Mouse (Mus musculus) ES-E14 (cell line): ENCODE results near the gene H2afy. TPM values are rescaled to one million over a fixed set of nuclear protein-coding genes. Genes with fewer than 3 reads are reported as not detected.
"Not testable (repeated sequence)": the region's sequence is repeated elsewhere in the genome, so short reads cannot be mapped to it uniquely, and the experiment has no call there.

Experiments used
- DNase-seq: peaks from one replicate; pipeline ENCODE4 v3.0.0-alpha.2; 2013; ENCODE audit warnings: low read depth, low spot score
- H3K27ac ChIP-seq: 2 replicates; pipeline ENCODE4 v1.5.1; 2012; ENCODE audit warnings: low read depth, mild to moderate bottlenecking, low read length, moderate library complexity, mixed read lengths; ENCODE audit not compliant: poor library complexity, insufficient read depth, severe bottlenecking
- H3K36me3 ChIP-seq: 2 replicates; pipeline ENCODE4 v1.6.1; 2012; ENCODE audit warnings: mild to moderate bottlenecking, low read length, moderate library complexity, mixed read lengths; ENCODE audit not compliant: control insufficient read depth, poor library complexity, insufficient read depth, severe bottlenecking
- H3K4me1 ChIP-seq, 2 experiments: fragments of 150-350 bp in 1 of 2; sonication (generic) in 1 of 2; 2 replicates each; pipeline ENCODE4 v1.6.1; 2012; ENCODE audit warnings: low read length in 2 of 2, mild to moderate bottlenecking in 1 of 2, mixed read lengths in 1 of 2; ENCODE audit not compliant: control insufficient read depth in 2 of 2, insufficient read depth in 2 of 2, poor library complexity in 1 of 2
- H3K4me3 ChIP-seq, 2 experiments: fragments of 150-350 bp in 1 of 2; sonication (generic) in 1 of 2; 2 replicates each; pipeline ENCODE4 v1.5.1; 2012; ENCODE audit warnings: low read length in 2 of 2, low read depth in 1 of 2, mild to moderate bottlenecking in 1 of 2, mixed read lengths in 1 of 2; ENCODE audit not compliant: insufficient read depth in 1 of 2, poor library complexity in 1 of 2, severe bottlenecking in 1 of 2
- H3K9ac ChIP-seq: 2 replicates; pipeline ENCODE4 v1.6.1; 2012; ENCODE audit warnings: low read depth, mild to moderate bottlenecking, low read length, mixed read lengths; ENCODE audit not compliant: poor library complexity, insufficient read depth, severe bottlenecking
- H3K9me3 ChIP-seq: fragments of 150-350 bp; sonication (generic); 2 replicates; pipeline ENCODE4 v1.6.1; 2012; ENCODE audit warnings: low read depth, mild to moderate bottlenecking, low read length; ENCODE audit not compliant: control insufficient read depth, insufficient read depth
- CHD2 ChIP-seq: IDR thresholded peaks from 2 replicates; pipeline ENCODE4 v1.6.1; 2014; ENCODE audit warnings: mild to moderate bottlenecking, low read depth, low read length, inconsistent platforms
- HCFC1 ChIP-seq: IDR thresholded peaks from 2 replicates; pipeline ENCODE4 v1.6.1; 2012; ENCODE audit warnings: low read length, inconsistent platforms, borderline replicate concordance; ENCODE audit not compliant: insufficient read depth
- MAFK ChIP-seq: IDR thresholded peaks from 2 replicates; pipeline ENCODE4 v1.6.1; 2014; ENCODE audit warnings: mild to moderate bottlenecking, low read depth, low read length, inconsistent platforms; ENCODE audit not compliant: insufficient read depth
- ZC3H11A ChIP-seq: IDR thresholded peaks from 2 replicates; pipeline ENCODE4 v1.6.1; 2012; ENCODE audit warnings: low read depth, mild to moderate bottlenecking, inconsistent platforms, low read length, borderline replicate concordance
- ZNF384 ChIP-seq: IDR thresholded peaks from 2 replicates; pipeline ENCODE4 v1.6.1; 2012; ENCODE audit warnings: low read depth, low read length, inconsistent platforms
- in situ Hi-C, 2 experiments: fragments of 600-800 bp; cut with MboI; formaldehyde crosslinking; loops; one replicate each; pipeline ENCODE4 v1.15.1; 2025; ENCODE audit warnings: low sequenced_read_pairs in 2 of 2, inconsistent platforms in 1 of 2; ENCODE audit not compliant: unreplicated experiment in 2 of 2
- total RNA-seq: library from RNA; depleted of rRNA; stranded (reverse); fragments of 300-350 nt; gene quantifications from 2 replicates; pipeline ENCODE4 v1.2.3, GENCODE M21; 2012

The H2afy gene
- total RNA-seq, 1 experiment, result 67.3 TPM

GRCm38 (mm10) chr13:56029006-56029405 is 107.2 kb downstream of the H2afy start:
- no peaks in the 10 kb centered on the region for H3K4me1 ChIP-seq
- no peak for TF ChIP-seq CHD2
- peak; percentile 50; the same call in 1 of the 2 replicates for TF ChIP-seq MAFK
- TF ChIP-seq ZC3H11A, result no peak
- no peak for TF ChIP-seq HCFC1
- no peak for TF ChIP-seq ZNF384
- H3K9me3 ChIP-seq, result no peaks in the 10 kb centered on the region
- H3K9ac ChIP-seq, result no peak overlapping the region
- no peak overlapping the region for H3K27ac ChIP-seq
- DNase-seq, result no peak
- H3K36me3 ChIP-seq, result no peaks in the 10 kb centered on the region
- in situ Hi-C loops, result no loop called here
- H3K4me3 ChIP-seq, result no peak overlapping the region

- in situ Hi-C loops, DNase-seq, H3K36me3 ChIP-seq, H3K27ac ChIP-seq, H3K4me3 ChIP-seq, H3K4me1 ChIP-seq, H3K9me3 ChIP-seq, H3K9ac ChIP-seq: not testable (repeated sequence)
Observed at GRCm38 (mm10) chr13:56027996-56028395, 108.2 kb downstream of the H2afy start.

- TF ChIP-seq MAFK, result no peak
- no peak for TF ChIP-seq HCFC1
- TF ChIP-seq ZC3H11A, result no peak
- TF ChIP-seq CHD2, result no peak
- TF ChIP-seq ZNF384, result no peak
- H3K9ac ChIP-seq, result no peak overlapping the region
- no peaks in the 10 kb centered on the region for H3K4me1 ChIP-seq
- H3K4me3 ChIP-seq, result no peak overlapping the region
- no peak overlapping the region for H3K27ac ChIP-seq
- no peaks in the 10 kb centered on the region for H3K9me3 ChIP-seq
- in situ Hi-C loops, result no loop called here
- no peaks in the 10 kb centered on the region for H3K36me3 ChIP-seq
- no peak for DNase-seq
Observed at GRCm38 (mm10) chr13:56026623-56027022, 109.5 kb downstream of the H2afy start.

GRCm38 (mm10) chr13:56026026-56026425 is 110.1 kb downstream of the H2afy start:
- no peaks in the 10 kb centered on the region for H3K4me1 ChIP-seq
- no peaks in the 10 kb centered on the region for H3K9me3 ChIP-seq
- TF ChIP-seq MAFK, result no peak
- no peak for TF ChIP-seq CHD2
- no peak for TF ChIP-seq ZC3H11A
- TF ChIP-seq HCFC1, result no peak
- no peak for TF ChIP-seq ZNF384
- no peaks in the 10 kb centered on the region for H3K36me3 ChIP-seq
- H3K9ac ChIP-seq, result no peak overlapping the region
- no peak overlapping the region for H3K4me3 ChIP-seq
- in situ Hi-C loops, result no loop called here
- no peak overlapping the region for H3K27ac ChIP-seq
- DNase-seq, result no peak

GRCm38 (mm10) chr13:56025027-56025410 is 111.1 kb downstream of the H2afy start:
- Histone ChIP-seq H3K4me1 (no peaks in the 10 kb centered on the region), H3K36me3 (no peaks in the 10 kb centered on the region), H3K4me3 (no peak overlapping the region), H3K9ac (no peak overlapping the region), H3K27ac (no peak overlapping the region), H3K9me3 (no peaks in the 10 kb centered on the region)
- in situ Hi-C loops, result no loop called here
- TF ChIP-seq ZNF384 (no peak), ZC3H11A (no peak), HCFC1 (no peak)
- no peak for DNase-seq
